Mouse (Mus musculus) midbrain, embryonic 15.5 days (tissue): ENCODE data around the gene Fn1. TPM values are rescaled to one million over a fixed set of nuclear protein-coding genes. Genes with fewer than 3 reads are reported as not detected.
A peak's percentile ranks its signal among the peaks of the same experiment; 100 is the strongest.

Experiments used
- ATAC-seq: fragments of 200-750 bp; cut with Nextera tagmentation; replicated peaks from 2 replicates; pipeline ENCODE4 v1.8.0; 2017; ENCODE audit warnings: moderate TSS enrichment
- H3K27ac ChIP-seq: fragments of 300-500 bp; sonication (generic); 2 replicates; pipeline ENCODE4 v1.5.1; 2015; ENCODE audit warnings: mild to moderate bottlenecking, inconsistent platforms
- H3K27me3 ChIP-seq: fragments of 300-500 bp; sonication (generic); replicated peaks from 2 replicates; pipeline ENCODE4 v1.6.1; 2015; ENCODE audit warnings: inconsistent platforms
- H3K36me3 ChIP-seq: fragments of 300-500 bp; sonication (generic); replicated peaks from 2 replicates; pipeline ENCODE4 v1.6.1; 2015; ENCODE audit warnings: inconsistent platforms
- H3K4me1 ChIP-seq: fragments of 300-500 bp; sonication (generic); 2 replicates; pipeline ENCODE4 v1.6.1; 2015; ENCODE audit warnings: inconsistent platforms
- H3K4me2 ChIP-seq: fragments of 300-500 bp; sonication (generic); 2 replicates; pipeline ENCODE4 v1.6.1; 2015; ENCODE audit warnings: inconsistent platforms, mild to moderate bottlenecking, moderate library complexity
- H3K4me3 ChIP-seq: fragments of 300-500 bp; sonication (generic); 2 replicates; pipeline ENCODE4 v1.5.1; 2015; ENCODE audit warnings: mild to moderate bottlenecking, inconsistent platforms
- H3K9ac ChIP-seq: fragments of 300-500 bp; sonication (generic); 2 replicates; pipeline ENCODE4 v1.6.1; 2015; ENCODE audit warnings: mild to moderate bottlenecking, inconsistent platforms
- H3K9me3 ChIP-seq: fragments of 300-500 bp; sonication (generic); 2 replicates; pipeline ENCODE4 v1.6.1; 2016; ENCODE audit warnings: inconsistent platforms
- WGBS: fragments of 180-500 bp; shearing (Covaris S2); methylation state at CpG from one replicate; pipeline ENCODE4 v1.1.7; 2015; ENCODE audit warnings: mixed read lengths; 5-methylcytosine and 5-hydroxymethylcytosine counted together
- polyA plus RNA-seq: library from polyadenylated mRNA; unstranded; fragments of >200 nt; fragmentation: Nextera tagmentation; extraction: Ambion mirVana; gene quantifications from 2 replicates; pipeline ENCODE4 v1.2.1, GENCODE M21; 2015

Fn1 gene
- polyA plus RNA-seq: 38.3 and 41.2 TPM in 2 replicates

- Histone ChIP-seq H3K27me3 (peaks cover 33% of the 10 kb centered on the region), H3K4me2 (peak within 1 kb of the TSS; percentile 98), H3K36me3 (no peaks in the 10 kb centered on the region), H3K9ac (peak within 1 kb of the TSS; percentile 46), H3K4me3 (peak within 1 kb of the TSS; percentile 74), H3K9me3 (no peaks in the 10 kb centered on the region), H3K27ac (peak within 1 kb of the TSS; percentile 59), H3K4me1 (peaks cover 15% of the 10 kb centered on the region)
- peak; percentile 95 for ATAC-seq
- under 1% methylated on average over 63 of the region's 63 CpGs for WGBS
These were observed at the start of gene Fn1 for GRCm38 (mm10) chr1:71652551-71653399. TSS of gene Fn1 (minus strand) at chr1:71653200.

GRCm38 (mm10) chr1:71696093-71696492 lies 43.1 kb upstream of the Fn1 start:
- Histone ChIP-seq H3K27ac (no peak overlapping the region), H3K4me1 (no peaks in the 10 kb centered on the region), H3K4me3 (no peak overlapping the region), H3K27me3 (no peaks in the 10 kb centered on the region), H3K4me2 (no peak overlapping the region), H3K36me3 (no peaks in the 10 kb centered on the region), H3K9me3 (no peaks in the 10 kb centered on the region), H3K9ac (no peak overlapping the region)
- 83% methylated on average over 3 of the region's 3 CpGs for WGBS
- no peak for ATAC-seq

GRCm38 (mm10) chr1:71691472-71692277 lies 38.7 kb upstream of the Fn1 start:
- Histone ChIP-seq H3K4me2 (no peak overlapping the region), H3K27ac (no peak overlapping the region), H3K4me3 (no peak overlapping the region), H3K9me3 (no peaks in the 10 kb centered on the region), H3K9ac (no peak overlapping the region), H3K4me1 (no peaks in the 10 kb centered on the region), H3K36me3 (no peaks in the 10 kb centered on the region), H3K27me3 (no peaks in the 10 kb centered on the region)
- 82% methylated on average over 8 of the region's 8 CpGs for WGBS
- no peak for ATAC-seq

- ATAC-seq: no peak
- WGBS: 90% methylated on average over 5 of the region's 5 CpGs
- H3K4me3 ChIP-seq: no peak overlapping the region
These were observed 35.9 kb upstream of the Fn1 start for GRCm38 (mm10) chr1:71688926-71689303.

GRCm38 (mm10) chr1:71688272-71688925 lies 35.4 kb upstream of the Fn1 start:
- ATAC-seq: no peak
- no peaks in the 10 kb centered on the region for H3K36me3 ChIP-seq
- 95% methylated on average over 3 of the region's 3 CpGs for WGBS
- H3K9ac ChIP-seq: no peak overlapping the region
- H3K27ac ChIP-seq: no peak overlapping the region
- H3K9me3 ChIP-seq: no peaks in the 10 kb centered on the region
- no peak overlapping the region for H3K4me2 ChIP-seq
- no peaks in the 10 kb centered on the region for H3K4me1 ChIP-seq
- H3K4me3 ChIP-seq: no peak overlapping the region
- H3K27me3 ChIP-seq: no peaks in the 10 kb centered on the region

More at GRCm38 (mm10) chr1:71688926-71689303, 35.9 kb upstream of the Fn1 start:
- Histone ChIP-seq H3K36me3 (no peaks in the 10 kb centered on the region), H3K9ac (no peak overlapping the region), H3K27ac (no peak overlapping the region), H3K4me1 (no peaks in the 10 kb centered on the region), H3K27me3 (no peaks in the 10 kb centered on the region), H3K9me3 (no peaks in the 10 kb centered on the region), H3K4me2 (no peak overlapping the region)

GRCm38 (mm10) chr1:71686791-71687190 lies 33.8 kb upstream of the Fn1 start:
- Histone ChIP-seq H3K4me3 (no peak overlapping the region), H3K4me2 (no peak overlapping the region), H3K36me3 (no peaks in the 10 kb centered on the region), H3K27ac (no peak overlapping the region), H3K27me3 (no peaks in the 10 kb centered on the region), H3K9me3 (no peaks in the 10 kb centered on the region), H3K4me1 (no peaks in the 10 kb centered on the region), H3K9ac (no peak overlapping the region)
- 88% methylated on average over 5 of the region's 5 CpGs for WGBS
- ATAC-seq: no peak

GRCm38 (mm10) chr1:71683736-71684135 lies 30.7 kb upstream of the Fn1 start:
- WGBS: 63% methylated on average over 6 of the region's 6 CpGs

GRCm38 (mm10) chr1:71682194-71682715 lies 29.3 kb upstream of the Fn1 start:
- Histone ChIP-seq H3K27ac (no peak overlapping the region), H3K9me3 (no peaks in the 10 kb centered on the region), H3K36me3 (no peaks in the 10 kb centered on the region), H3K4me3 (no peak overlapping the region), H3K9ac (no peak overlapping the region), H3K4me2 (no peak overlapping the region), H3K27me3 (no peaks in the 10 kb centered on the region), H3K4me1 (0 out of 2 replicates have a peak, but pooled peaks cover 4% of the 10 kb centered on the region)
- ATAC-seq: no peak
- 61% methylated on average over 5 of the region's 5 CpGs for WGBS

More at GRCm38 (mm10) chr1:71683736-71684135, 30.7 kb upstream of the Fn1 start:
- Histone ChIP-seq H3K27ac (no peak overlapping the region), H3K36me3 (no peaks in the 10 kb centered on the region), H3K4me3 (no peak overlapping the region), H3K9ac (no peak overlapping the region), H3K4me1 (0 out of 2 replicates have a peak, but pooled peaks cover 4% of the 10 kb centered on the region), H3K27me3 (no peaks in the 10 kb centered on the region), H3K9me3 (no peaks in the 10 kb centered on the region), H3K4me2 (no peak overlapping the region)
- no peak for ATAC-seq

GRCm38 (mm10) chr1:71681306-71681705 lies 28.3 kb upstream of the Fn1 start:
- no peak overlapping the region for H3K4me2 ChIP-seq
- H3K4me3 ChIP-seq: no peak overlapping the region
- H3K4me1 ChIP-seq: 0 out of 2 replicates have a peak, but pooled peaks cover 4% of the 10 kb centered on the region
- H3K9ac ChIP-seq: no peak overlapping the region
- H3K27ac ChIP-seq: no peak overlapping the region
- no peak for ATAC-seq
- WGBS: 21% methylated on average over 2 of the region's 2 CpGs
- H3K27me3 ChIP-seq: no peaks in the 10 kb centered on the region
- no peaks in the 10 kb centered on the region for H3K9me3 ChIP-seq
- no peaks in the 10 kb centered on the region for H3K36me3 ChIP-seq

- ATAC-seq: no peak
- 75% methylated on average over 8 of the region's 8 CpGs for WGBS
- no peak overlapping the region for H3K27ac ChIP-seq
- no peaks in the 10 kb centered on the region for H3K9me3 ChIP-seq
- 0 out of 2 replicates have a peak, but pooled peaks cover 4% of the 10 kb centered on the region for H3K4me1 ChIP-seq
- H3K36me3 ChIP-seq: no peaks in the 10 kb centered on the region
- no peaks in the 10 kb centered on the region for H3K27me3 ChIP-seq
- H3K4me2 ChIP-seq: no peak overlapping the region
- H3K9ac ChIP-seq: no peak overlapping the region
- no peak overlapping the region for H3K4me3 ChIP-seq
These were observed 27.2 kb upstream of the Fn1 start for GRCm38 (mm10) chr1:71680046-71680672.

GRCm38 (mm10) chr1:71675420-71675819 lies 22.4 kb upstream of the Fn1 start:
- Histone ChIP-seq H3K27me3 (no peaks in the 10 kb centered on the region), H3K36me3 (no peaks in the 10 kb centered on the region), H3K9me3 (no peaks in the 10 kb centered on the region), H3K27ac (no peak overlapping the region), H3K4me3 (no peak overlapping the region), H3K4me2 (no peak overlapping the region), H3K9ac (no peak overlapping the region), H3K4me1 (peaks cover 5% of the 10 kb centered on the region; the same call in 1 of the 2 replicates)
- no peak for ATAC-seq
- 73% methylated on average over 2 of the region's 2 CpGs for WGBS
